In genomic region chr9:63100660-63101059, GRCm38 (mm10) we compare ENCODE assay signal across 24 mouse cellular contexts. TPM values are rescaled to one million over a fixed set of nuclear protein-coding genes. Genes with fewer than 3 reads are reported as not detected.
DNase-seq lines count a peak whose midpoint lies in the region; ATAC-seq and TF ChIP-seq lines count a peak whose summit lies in the region.
"Had no signal": no experiment of that assay in that cellular context is flagged by ENCODE, and none has a peak within 500 bp of the region (broad histone marks: within the 10 kb centered on the region; RNA-seq: fewer than 3 reads in every experiment).

No protein-coding gene starts in this region.

- no peak overlapping the region for H3K9ac ChIP-seq in heart, embryonic 12.5 days
- no peak overlapping the region for H3K9ac ChIP-seq in lung, postnatal 0 days (replicated peaks; ENCODE audit: low read depth)
- H3K9ac ChIP-seq: forebrain, postnatal 0 days; hindbrain, embryonic 14.5 days; midbrain, embryonic 13.5 days had no signal

- no peak for TF ChIP-seq CTCF in kidney, adult 2 months (conservative IDR thresholded peaks at IDR 0.05; ENCODE audit: insufficient read depth, insufficient read length, low read depth, low read length)
- TF ChIP-seq CTCF in lung, postnatal 0 days (IDR thresholded peaks at IDR 0.05) = no peak

- TF ChIP-seq POLR2A in kidney, adult 2 months (IDR thresholded peaks at IDR 0.05; ENCODE audit: low read depth, low read length) = no peak

- peak; percentile 42 to 52 for DNase-seq in heart, adult 18-20 months
- peak; percentile 24 for DNase-seq in kidney, adult 2 months
- DNase-seq in kidney, adult 11 months = no peak
- peak; percentile 80 for DNase-seq in lung, postnatal 0 days (ENCODE audit: low spot score)
- DNase-seq in cerebellum, adult 18-20 months = no peak
- DNase-seq in gastrocnemius, postnatal 25 days = no peak
- DNase-seq: adrenal gland, postnatal 36 days; cerebellum, adult 11 months; cerebellum, postnatal 10 days; forebrain, postnatal 0 days; kidney, adult 8-10 months; kidney, postnatal 14 days; right cerebral cortex, postnatal 14 days; spleen, adult 18-20 months had no signal

- no peaks in the 10 kb centered on the region for H3K36me3 ChIP-seq in heart, embryonic 12.5 days
- no peaks in the 10 kb centered on the region for H3K36me3 ChIP-seq in kidney, adult 2 months (ENCODE audit: control insufficient read depth, insufficient read depth, low read length)
- no peaks in the 10 kb centered on the region for H3K36me3 ChIP-seq in lung, postnatal 0 days (ENCODE audit: insufficient read depth, low read length)
- H3K36me3 ChIP-seq: midbrain, embryonic 13.5 days had no signal

- H3K9me3 ChIP-seq in heart, embryonic 12.5 days (replicated peaks) = peaks cover 5% of the 10 kb centered on the region
- H3K9me3 ChIP-seq in lung, postnatal 0 days (ENCODE audit: low read length) = no peaks in the 10 kb centered on the region
- H3K9me3 ChIP-seq: midbrain, embryonic 13.5 days had no signal

- WGBS in heart, embryonic 12.5 days = 75% methylated on average over 5 of the region's 5 CpGs
- 67% methylated on average over 5 of the region's 5 CpGs for whole genome bisulfite sequencing in kidney, adult 2 months
- WGBS in lung, postnatal 0 days = 61% methylated on average over 5 of the region's 5 CpGs

- no peak overlapping the region for H3K27ac ChIP-seq in heart, embryonic 12.5 days (ENCODE audit: poor library complexity, severe bottlenecking)
- no peak overlapping the region for H3K27ac ChIP-seq in kidney, adult 2 months (ENCODE audit: insufficient read depth, low read depth, low read length)
- peak overlapping the region; percentile 54; the same call in 1 of the 2 replicates for H3K27ac ChIP-seq in lung, postnatal 0 days (ENCODE audit: low read length)
- H3K27ac ChIP-seq: hindbrain, embryonic 14.5 days; layer of hippocampus, adult 2 months; midbrain, embryonic 13.5 days had no signal

- H3K27me3 ChIP-seq in heart, embryonic 12.5 days (replicated peaks) = no peaks in the 10 kb centered on the region
- H3K27me3 ChIP-seq in kidney, adult 2 months (replicated peaks; ENCODE audit: control insufficient read depth, insufficient read depth, low read length) = no peaks in the 10 kb centered on the region
- H3K27me3 ChIP-seq in lung, postnatal 0 days (replicated peaks; ENCODE audit: insufficient read depth, low read length) = no peaks in the 10 kb centered on the region
- H3K27me3 ChIP-seq: midbrain, embryonic 13.5 days had no signal

- H3K4me2 ChIP-seq in heart, embryonic 12.5 days = no peak overlapping the region
- H3K4me2 ChIP-seq in lung, postnatal 0 days (replicated peaks; ENCODE audit: low read depth, low read length) = no peak overlapping the region
- H3K4me2 ChIP-seq: hindbrain, embryonic 14.5 days; midbrain, embryonic 13.5 days had no signal

- peak; percentile 97 for TF ChIP-seq EP300 in lung, postnatal 0 days (IDR thresholded peaks at IDR 0.05)

- no peak overlapping the region for H3K4me3 ChIP-seq in heart, embryonic 12.5 days
- H3K4me3 ChIP-seq in kidney, adult 2 months (ENCODE audit: insufficient read depth, low read depth, low read length) = no peak overlapping the region
- no peak overlapping the region for H3K4me3 ChIP-seq in lung, postnatal 0 days (ENCODE audit: low read depth, low read length)
- H3K4me3 ChIP-seq: layer of hippocampus, adult 2 months; midbrain, embryonic 13.5 days had no signal

- ATAC-seq in heart, embryonic 12.5 days (ENCODE audit: insufficient number of reproducible peaks, low FRiP score) = no peak
- peak; percentile 88 for ATAC-seq in lung, postnatal 0 days
- ATAC-seq: CD4-positive, CD25-positive, alpha-beta regulatory T cell, adult 4 months; forebrain, postnatal 0 days; inflammation-experienced regulatory T-cells, adult 6 months; midbrain, embryonic 13.5 days had no signal

- peaks cover 13% of the 10 kb centered on the region for H3K4me1 ChIP-seq in heart, embryonic 12.5 days (replicated peaks)
- H3K4me1 ChIP-seq in kidney, adult 2 months (ENCODE audit: control insufficient read depth, insufficient read depth, low read length) = peaks cover 5% of the 10 kb centered on the region
- H3K4me1 ChIP-seq in lung, postnatal 0 days (ENCODE audit: insufficient read depth, low read depth, low read length) = no peaks in the 10 kb centered on the region

RNA-seq across cellular contexts. Expression of gene Skor1, which starts 48.1 kb away (rescaled TPM):
- not detected for total RNA-seq in heart, adult 18-20 months (2021)
- not detected in 2 replicates for polyA plus RNA-seq in heart, embryonic 12.5 days (2016; fragmentation: Nextera tagmentation; extraction: Ambion mirVana)
- polyA plus RNA-seq in kidney, adult 2 months (2012; rRNA removed) = 0.02 and 0.03 TPM in 2 replicates
- polyA plus RNA-seq in lung, postnatal 0 days (2015; fragmentation: Nextera tagmentation; extraction: Ambion mirVana) = 0.04 TPM in 1 of 2 replicates, not detected in the other
- under 1 TPM; 0.08 TPM for total RNA-seq in gastrocnemius, postnatal 25 days (2021)
- total RNA-seq: heart, postnatal 25 days; liver, adult 2 months; megakaryocyte, adult 5-6 weeks had no signal
- polyA plus RNA-seq: CD4-positive, CD25-positive, alpha-beta regulatory T cell, adult 4 months; inflammation-experienced regulatory T-cells, adult 6 months; liver, adult 2 months; liver, embryonic 16.5 days had no signal

Comparison
In these comparisons a context has a peak if more than half of its experiments do, and no peak if none do; other contexts are left out.
1. DNase-seq: peak in heart, adult 18-20 months (2 of 2), kidney, adult 2 months (single experiment) and lung, postnatal 0 days (single experiment); none in kidney, adult 11 months (single experiment), cerebellum, adult 18-20 months (0 of 2) and gastrocnemius, postnatal 25 days (single experiment).